Mouse (Mus musculus): Measurements from ENCODE around the gene Gk5. TPM values are rescaled to one million over a fixed set of nuclear protein-coding genes. Genes with fewer than 3 reads are reported as not detected.

Gk5 gene
- polyA plus RNA-seq, 1 experiment, result 0.28 TPM

GRCm38 (mm10) chr9:96112879-96113361, 6.2 kb upstream of the Gk5 start:
- Histone ChIP-seq H3K9me3 (no peaks in the 10 kb centered on the region; the same call in 1 of the 2 replicates), H3K27me3 (replicated peaks) (peaks cover 6% of the 10 kb centered on the region), H3K4me3 (replicated peaks) (no peak overlapping the region), H3K36me3 (replicated peaks; ENCODE audit: low read length) (no peaks in the 10 kb centered on the region), H3K4me1 (no peaks in the 10 kb centered on the region)
- no peak for TF ChIP-seq GATA1 (IDR thresholded peaks at IDR 0.05; ENCODE audit: borderline replicate concordance, low read length)
- TF ChIP-seq FLI1 (IDR thresholded peaks at IDR 0.05; ENCODE audit: low read length), result no peak

- H3K36me3 ChIP-seq (replicated peaks; ENCODE audit: low read length), result no peaks in the 10 kb centered on the region
- TF ChIP-seq FLI1 (IDR thresholded peaks at IDR 0.05; ENCODE audit: low read length) (no peak), GATA1 (IDR thresholded peaks at IDR 0.05; ENCODE audit: borderline replicate concordance, low read length) (no peak)
- H3K4me1 ChIP-seq, result peaks cover 14% of the 10 kb centered on the region
- H3K4me3 ChIP-seq (replicated peaks), result no peak overlapping the region
- H3K27me3 ChIP-seq (replicated peaks), result peaks cover 12% of the 10 kb centered on the region
- no peaks in the 10 kb centered on the region; the same call in 1 of the 2 replicates for H3K9me3 ChIP-seq
These were observed 2.4 kb upstream of the Gk5 start for GRCm38 (mm10) chr9:96116801-96117200.

GRCm38 (mm10) chr9:96118216-96118615, 946 bp upstream of the Gk5 start:
- Histone ChIP-seq H3K4me3 (replicated peaks) (peak overlapping the region; percentile 99), H3K36me3 (replicated peaks; ENCODE audit: low read length) (no peaks in the 10 kb centered on the region)
- TF ChIP-seq GATA1 (IDR thresholded peaks at IDR 0.05; ENCODE audit: borderline replicate concordance, low read length) (no peak), FLI1 (IDR thresholded peaks at IDR 0.05; ENCODE audit: low read length) (no peak)

GRCm38 (mm10) chr9:96127972-96128371, 8.8 kb downstream of the Gk5 start:
- TF ChIP-seq GATA1 (IDR thresholded peaks at IDR 0.05; ENCODE audit: borderline replicate concordance, low read length) (no peak), FLI1 (IDR thresholded peaks at IDR 0.05; ENCODE audit: low read length) (no peak)
- H3K36me3 ChIP-seq (replicated peaks; ENCODE audit: low read length), result no peaks in the 10 kb centered on the region
- H3K4me3 ChIP-seq (replicated peaks), result no peak overlapping the region
- H3K9me3 ChIP-seq, result no peaks in the 10 kb centered on the region
- 0 out of 2 replicates have a peak, but pooled peaks cover 2% of the 10 kb centered on the region for H3K4me1 ChIP-seq
- H3K27me3 ChIP-seq (replicated peaks), result peaks cover 5% of the 10 kb centered on the region

More at GRCm38 (mm10) chr9:96118216-96118615, 946 bp upstream of the Gk5 start:
- peaks cover 17% of the 10 kb centered on the region for H3K4me1 ChIP-seq
- H3K27me3 ChIP-seq (replicated peaks), result peaks cover 8% of the 10 kb centered on the region
- no peaks in the 10 kb centered on the region; the same call in 1 of the 2 replicates for H3K9me3 ChIP-seq

GRCm38 (mm10) chr9:96132956-96133603, 13.9 kb downstream of the Gk5 start:
- no peak for TF ChIP-seq GATA1 (IDR thresholded peaks at IDR 0.05; ENCODE audit: borderline replicate concordance, low read length)
- TF ChIP-seq FLI1 (IDR thresholded peaks at IDR 0.05; ENCODE audit: low read length), result no peak
- no peaks in the 10 kb centered on the region for H3K27me3 ChIP-seq (replicated peaks)
- no peaks in the 10 kb centered on the region for H3K36me3 ChIP-seq (replicated peaks; ENCODE audit: low read length)
- no peaks in the 10 kb centered on the region for H3K9me3 ChIP-seq
- H3K4me3 ChIP-seq (replicated peaks), result no peak overlapping the region
- peaks cover 5% of the 10 kb centered on the region; the same call in 1 of the 2 replicates for H3K4me1 ChIP-seq

- TF ChIP-seq GATA1 (IDR thresholded peaks at IDR 0.05; ENCODE audit: borderline replicate concordance, low read length), result no peak
- TF ChIP-seq FLI1 (IDR thresholded peaks at IDR 0.05; ENCODE audit: low read length), result no peak
These were observed 15.3 kb downstream of the Gk5 start for GRCm38 (mm10) chr9:96134470-96134869.

GRCm38 (mm10) chr9:96134916-96135315, 15.8 kb downstream of the Gk5 start:
- no peak for TF ChIP-seq FLI1 (IDR thresholded peaks at IDR 0.05; ENCODE audit: low read length)
- TF ChIP-seq GATA1 (IDR thresholded peaks at IDR 0.05; ENCODE audit: borderline replicate concordance, low read length), result no peak
- H3K27me3 ChIP-seq (replicated peaks), result no peaks in the 10 kb centered on the region
- H3K4me1 ChIP-seq, result peaks cover 5% of the 10 kb centered on the region; the same call in 1 of the 2 replicates
- H3K36me3 ChIP-seq (replicated peaks; ENCODE audit: low read length), result no peaks in the 10 kb centered on the region
- H3K4me3 ChIP-seq (replicated peaks), result no peak overlapping the region
- no peaks in the 10 kb centered on the region for H3K9me3 ChIP-seq

More at GRCm38 (mm10) chr9:96134470-96134869, 15.3 kb downstream of the Gk5 start:
- no peaks in the 10 kb centered on the region for H3K9me3 ChIP-seq
- H3K27me3 ChIP-seq (replicated peaks), result no peaks in the 10 kb centered on the region
- H3K36me3 ChIP-seq (replicated peaks; ENCODE audit: low read length), result no peaks in the 10 kb centered on the region
- peaks cover 5% of the 10 kb centered on the region; the same call in 1 of the 2 replicates for H3K4me1 ChIP-seq
- no peak overlapping the region for H3K4me3 ChIP-seq (replicated peaks)

GRCm38 (mm10) chr9:96135461-96135860, 16.3 kb downstream of the Gk5 start:
- Histone ChIP-seq H3K9me3 (no peaks in the 10 kb centered on the region), H3K27me3 (replicated peaks) (no peaks in the 10 kb centered on the region), H3K36me3 (replicated peaks; ENCODE audit: low read length) (no peaks in the 10 kb centered on the region), H3K4me3 (replicated peaks) (no peak overlapping the region), H3K4me1 (peaks cover 5% of the 10 kb centered on the region; the same call in 1 of the 2 replicates)
- TF ChIP-seq FLI1 (IDR thresholded peaks at IDR 0.05; ENCODE audit: low read length), result no peak

GRCm38 (mm10) chr9:96138958-96139357, 19.8 kb downstream of the Gk5 start:
- Histone ChIP-seq H3K9me3 (no peaks in the 10 kb centered on the region), H3K27me3 (replicated peaks) (no peaks in the 10 kb centered on the region), H3K4me1 (peaks cover 5% of the 10 kb centered on the region; the same call in 1 of the 2 replicates), H3K36me3 (replicated peaks; ENCODE audit: low read length) (no peaks in the 10 kb centered on the region), H3K4me3 (replicated peaks) (no peak overlapping the region)
- TF ChIP-seq GATA1 (IDR thresholded peaks at IDR 0.05; ENCODE audit: borderline replicate concordance, low read length), result no peak
- TF ChIP-seq FLI1 (IDR thresholded peaks at IDR 0.05; ENCODE audit: low read length), result no peak

GRCm38 (mm10) chr9:96139876-96140275, 20.7 kb downstream of the Gk5 start:
- Histone ChIP-seq H3K9me3 (no peaks in the 10 kb centered on the region), H3K27me3 (replicated peaks) (no peaks in the 10 kb centered on the region), H3K36me3 (replicated peaks; ENCODE audit: low read length) (no peaks in the 10 kb centered on the region), H3K4me1 (peaks cover 7% of the 10 kb centered on the region), H3K4me3 (replicated peaks) (no peak overlapping the region)
- TF ChIP-seq GATA1 (IDR thresholded peaks at IDR 0.05; ENCODE audit: borderline replicate concordance, low read length), result no peak
- no peak for TF ChIP-seq FLI1 (IDR thresholded peaks at IDR 0.05; ENCODE audit: low read length)

All from megakaryocyte, embryonic 14.5 days (primary cell).